Mouse (Mus musculus) embryo, embryonic 10.5 days (tissue): ENCODE data around the gene Tcte2.
A peak's percentile ranks its signal among the peaks of the same experiment; 100 is the strongest.
"Not testable (repeated sequence)": the region's sequence is repeated elsewhere in the genome, so short reads cannot be mapped to it uniquely, and the experiment has no call there.

Experiments
- DNase-seq: peaks from one replicate; pipeline ENCODE4 v3.0.0-alpha.2; 2015; ENCODE audit warnings: low spot score

Tcte2 gene

GRCm38 (mm10) chr17:13682378-13683026 lies 79.1 kb downstream of the Tcte2 start:
- no peak for DNase-seq

GRCm38 (mm10) chr17:13681686-13682085 lies 79.9 kb downstream of the Tcte2 start:
- DNase-seq, result no peak

- no peak for DNase-seq
Observed at GRCm38 (mm10) chr17:13681126-13681525, 80.5 kb downstream of the Tcte2 start.

- DNase-seq, result no peak
Observed at GRCm38 (mm10) chr17:13680318-13680717, 81.3 kb downstream of the Tcte2 start.

- DNase-seq, result no peak
Observed at GRCm38 (mm10) chr17:13679725-13680124, 81.9 kb downstream of the Tcte2 start.

GRCm38 (mm10) chr17:13677225-13678148 lies 84.1 kb downstream of the Tcte2 start:
- peak; percentile 60 for DNase-seq

GRCm38 (mm10) chr17:13676099-13676498 lies 85.5 kb downstream of the Tcte2 start:
- DNase-seq, result not testable (repeated sequence)

- peak; percentile 68 for DNase-seq
Observed at GRCm38 (mm10) chr17:13675630-13676029, 86.0 kb downstream of the Tcte2 start.

GRCm38 (mm10) chr17:13674695-13675306 lies 86.8 kb downstream of the Tcte2 start:
- DNase-seq, result no peak

GRCm38 (mm10) chr17:13671732-13672131 lies 89.9 kb downstream of the Tcte2 start:
- no peak for DNase-seq

- DNase-seq, result no peak
Observed at GRCm38 (mm10) chr17:13670227-13670626, 91.4 kb downstream of the Tcte2 start.

- DNase-seq, result no peak
Observed at GRCm38 (mm10) chr17:13669206-13669605, 92.4 kb downstream of the Tcte2 start.

GRCm38 (mm10) chr17:13668052-13669015 lies 93.3 kb downstream of the Tcte2 start:
- peak; percentile 80 for DNase-seq

GRCm38 (mm10) chr17:13667006-13667405 lies 94.6 kb downstream of the Tcte2 start:
- DNase-seq, result peak; percentile 46

- DNase-seq, result no peak
Observed at GRCm38 (mm10) chr17:13665731-13666130, 95.9 kb downstream of the Tcte2 start.

GRCm38 (mm10) chr17:13663386-13664166 lies 98.0 kb downstream of the Tcte2 start:
- no peak for DNase-seq
